Mouse (Mus musculus) large intestine, adult 2 months (tissue): ENCODE measurements around the gene Aco2. TPM values are rescaled to one million over a fixed set of nuclear protein-coding genes. Genes with fewer than 3 reads are reported as not detected.
"Not testable (repeated sequence)": the region's sequence is repeated elsewhere in the genome, so short reads cannot be mapped to it uniquely, and the experiment has no call there.

Source experiments
- DNase-seq: peaks from one replicate; pipeline ENCODE4 v3.0.0-alpha.2; 2012; ENCODE audit warnings: low read depth, low spot score
- WGBS: fragments of 180-500 bp; shearing (Covaris S2); methylation state at CpG from one replicate; pipeline ENCODE4 v1.1.7; 2018; 5-methylcytosine and 5-hydroxymethylcytosine counted together
- polyA plus RNA-seq: library from polyadenylated mRNA; depleted of rRNA; stranded (reverse); fragments of >200 nt; gene quantifications from 2 replicates; pipeline ENCODE4 v1.2.3, GENCODE M21; 2012

The Aco2 gene
- polyA plus RNA-seq, 1 experiment, result 327 TPM

DNA sequence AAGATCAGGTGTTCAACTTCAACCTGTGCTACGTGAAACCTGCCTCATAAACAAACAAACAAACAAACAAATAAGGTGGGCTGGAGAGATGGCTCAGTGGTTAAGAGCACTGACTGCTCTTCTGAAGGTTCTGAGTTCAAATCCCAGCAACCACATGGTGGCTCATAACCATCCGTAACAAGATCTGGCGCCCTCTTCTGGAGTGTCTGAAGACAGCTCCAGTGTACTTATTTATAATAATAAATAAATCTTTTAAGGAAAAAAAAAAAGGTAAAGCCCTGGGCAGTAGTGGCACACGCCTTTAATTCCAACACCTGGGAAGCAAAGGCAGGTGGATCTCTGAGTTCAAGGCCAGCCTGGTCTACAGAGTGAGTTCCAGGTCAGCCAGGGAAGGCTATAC is 36.7 kb downstream of the Aco2 start:
- 81% methylated on average over 4 of the region's 4 CpGs for WGBS
- DNase-seq, result not testable (repeated sequence)

DNA sequence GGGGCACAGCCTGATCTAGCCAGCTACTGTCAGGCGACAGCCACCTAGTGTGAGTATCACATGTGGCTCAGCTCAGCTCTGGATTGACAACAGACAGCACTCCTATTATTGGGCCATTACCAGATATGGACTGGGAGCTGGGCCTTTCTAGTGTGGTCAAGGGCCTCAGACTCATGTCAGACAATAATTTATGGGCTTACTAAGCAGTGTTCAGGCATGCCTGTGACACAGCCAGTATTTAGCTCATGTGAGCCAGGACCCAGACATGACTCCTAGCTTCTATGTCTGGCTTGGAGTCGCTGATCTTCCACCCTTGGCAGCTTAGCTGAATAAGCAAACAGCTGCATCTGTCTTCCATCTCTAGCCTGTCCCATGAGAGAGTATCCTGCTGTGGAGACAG is 40.4 kb downstream of the Aco2 start:
- DNase-seq, result no peak
- WGBS, result 75% methylated on average over 2 of the region's 2 CpGs

DNA sequence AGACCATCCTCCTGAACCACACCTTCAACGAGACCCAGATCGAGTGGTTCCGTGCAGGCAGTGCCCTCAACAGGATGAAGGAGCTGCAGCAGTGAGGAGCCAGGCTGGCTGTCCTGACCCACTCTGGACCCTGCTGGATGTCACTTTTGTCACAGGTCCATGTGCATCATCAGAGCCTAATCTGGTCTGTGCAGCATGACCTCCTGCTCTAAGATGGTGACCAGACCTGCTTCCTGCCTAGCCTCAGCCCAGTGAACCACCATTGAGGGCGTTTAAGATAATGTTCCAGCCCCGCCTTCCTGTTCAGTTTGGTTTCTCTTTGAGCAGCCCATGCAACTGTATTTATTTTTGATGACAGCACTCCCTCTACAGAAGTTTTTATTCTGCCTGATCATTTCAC is 42.6 kb downstream of the Aco2 start:
- DNase-seq, result no peak
- WGBS, result 65% methylated on average over 5 of the region's 5 CpGs

DNA sequence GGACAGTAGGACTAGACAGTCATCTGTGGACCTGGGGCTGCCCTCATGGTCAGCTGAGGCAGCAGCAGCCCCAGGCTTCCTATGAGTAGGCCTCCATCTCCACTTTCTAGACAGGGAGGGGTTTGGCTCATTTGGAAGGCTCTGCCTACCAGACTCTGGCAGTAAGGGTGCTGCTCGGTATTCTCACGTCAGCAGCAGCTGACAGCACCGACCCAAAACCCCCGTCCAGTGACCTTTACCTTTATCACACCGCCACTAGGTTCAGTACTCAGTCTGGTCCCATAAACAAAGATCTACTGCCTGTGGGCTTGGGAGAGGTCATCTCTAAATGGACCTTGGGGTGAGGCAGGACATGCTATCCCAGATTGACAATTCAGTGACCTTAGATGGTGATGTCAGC is 43.6 kb downstream of the Aco2 start:
- 78% methylated on average over 5 of the region's 5 CpGs for WGBS

DNA sequence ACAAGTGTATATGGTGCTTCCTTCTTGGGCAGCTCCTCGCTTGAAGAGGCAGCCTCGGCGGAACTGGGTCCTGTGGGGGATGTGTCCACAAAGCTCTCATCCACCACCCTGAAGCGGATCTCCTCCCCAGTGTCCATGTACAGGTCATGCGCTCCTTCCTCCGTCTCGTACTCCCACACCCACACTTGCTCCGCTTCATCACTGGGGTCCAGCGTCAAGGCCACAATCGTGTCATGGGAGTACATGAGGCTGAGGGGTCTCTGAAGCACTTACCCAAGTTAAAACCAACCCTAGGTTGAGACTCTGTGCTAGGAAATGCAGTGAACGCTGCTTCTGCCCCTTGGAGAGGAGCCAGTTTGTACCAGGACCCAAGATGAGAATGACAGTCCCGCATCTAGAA is 45.1 kb downstream of the Aco2 start:
- WGBS, result 89% methylated on average over 12 of the region's 12 CpGs
- no peak for DNase-seq

More for the DNA sequence above, 43.6 kb downstream of the Aco2 start:
- DNase-seq, result no peak

DNA sequence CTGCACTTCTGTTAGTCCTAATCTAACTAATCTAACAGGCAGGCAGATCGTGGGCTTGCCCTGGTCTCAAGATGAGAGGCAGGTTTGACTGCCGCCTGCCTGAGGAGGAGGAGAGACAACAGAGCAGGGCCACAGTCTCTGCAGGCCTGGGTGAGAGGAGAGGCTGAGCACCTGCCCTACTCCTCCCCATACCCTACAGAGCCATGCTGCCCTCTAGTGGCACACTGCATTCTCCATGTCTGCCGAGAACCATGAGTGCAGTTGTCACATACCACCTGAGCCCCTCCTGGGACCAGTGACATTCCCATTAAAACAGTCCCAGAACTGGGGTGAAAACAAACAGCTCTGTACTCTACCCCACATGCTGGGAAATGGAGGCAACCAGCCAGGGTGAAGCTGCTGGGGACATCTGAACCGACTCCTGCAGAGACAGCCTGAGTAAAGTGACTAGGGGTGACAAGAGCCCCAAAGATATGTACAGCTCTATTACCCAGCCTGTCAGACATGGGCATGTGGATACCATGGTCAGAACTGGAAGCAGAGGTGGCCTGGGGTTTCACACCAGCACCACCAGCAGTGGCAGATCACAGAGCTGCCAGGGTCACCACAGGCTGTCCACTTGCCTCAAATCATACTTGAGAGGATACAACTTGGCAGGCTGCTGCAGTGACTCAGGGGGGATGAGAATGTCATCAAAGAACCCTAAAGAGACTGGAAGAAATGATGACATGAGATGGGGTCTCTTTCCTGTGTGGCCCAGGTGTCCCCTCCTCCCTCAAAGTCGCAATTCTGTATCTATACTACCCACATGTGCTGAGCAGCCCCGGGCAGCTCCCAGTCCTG is 45.7 kb downstream of the Aco2 start:
- DNase-seq, result no peak
- 47% methylated on average over 6 of the region's 6 CpGs for WGBS

DNA sequence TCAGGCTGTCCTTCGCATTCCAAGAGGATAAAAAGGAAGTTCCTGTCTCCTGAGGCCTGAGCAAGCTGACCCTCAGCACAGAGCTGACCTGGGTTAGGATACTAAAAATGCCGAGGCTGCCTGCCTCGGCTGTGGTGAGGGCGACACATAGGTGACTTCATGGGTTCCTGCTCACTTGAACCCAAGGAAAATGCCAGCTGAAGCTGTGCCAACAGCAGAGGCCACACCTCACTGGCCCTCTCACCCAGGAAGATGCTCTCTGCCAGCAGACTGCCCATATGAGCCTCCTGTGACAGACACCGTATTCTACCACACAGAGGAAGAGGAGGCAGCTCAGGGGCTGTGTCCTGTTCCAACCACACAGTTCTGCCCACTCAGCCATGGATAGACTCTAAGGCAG is 47.0 kb downstream of the Aco2 start:
- WGBS, result 45% methylated on average over 5 of the region's 5 CpGs
- no peak for DNase-seq

DNA sequence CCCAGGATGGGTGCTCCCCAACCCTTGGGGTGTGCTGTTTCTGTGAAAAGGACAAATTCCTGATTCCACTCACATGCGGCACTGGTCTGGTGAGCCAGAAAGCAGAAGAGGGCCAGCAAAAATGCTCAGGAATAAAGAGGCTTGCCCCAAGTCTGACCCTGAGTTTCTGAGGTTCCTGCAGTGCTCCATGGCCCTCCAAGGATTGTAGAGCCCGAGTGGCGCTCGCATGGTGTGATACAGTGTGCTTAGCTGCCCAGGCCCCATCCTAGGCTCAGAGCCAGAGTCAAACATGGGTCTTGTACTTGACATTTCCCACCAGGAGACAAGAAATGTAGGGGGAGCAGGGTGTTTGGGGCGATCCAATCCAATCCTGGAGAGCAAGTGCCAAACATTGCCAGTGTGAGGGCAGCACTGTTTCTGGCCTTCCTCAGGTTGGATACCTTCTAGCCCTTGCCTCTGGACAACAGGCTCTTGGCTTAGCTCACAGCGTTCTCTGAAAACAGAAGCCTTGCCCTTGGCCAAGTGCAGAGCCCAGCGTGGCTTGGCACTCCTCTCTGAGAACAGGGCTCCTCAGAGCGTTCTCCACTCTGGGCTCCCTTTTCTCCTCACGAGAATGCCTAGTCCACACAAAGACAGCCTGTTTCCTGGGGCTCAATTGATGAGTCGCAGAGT is 48.6 kb downstream of the Aco2 start:
- DNase-seq, result no peak
- 84% methylated on average over 10 of the region's 10 CpGs for WGBS

DNA sequence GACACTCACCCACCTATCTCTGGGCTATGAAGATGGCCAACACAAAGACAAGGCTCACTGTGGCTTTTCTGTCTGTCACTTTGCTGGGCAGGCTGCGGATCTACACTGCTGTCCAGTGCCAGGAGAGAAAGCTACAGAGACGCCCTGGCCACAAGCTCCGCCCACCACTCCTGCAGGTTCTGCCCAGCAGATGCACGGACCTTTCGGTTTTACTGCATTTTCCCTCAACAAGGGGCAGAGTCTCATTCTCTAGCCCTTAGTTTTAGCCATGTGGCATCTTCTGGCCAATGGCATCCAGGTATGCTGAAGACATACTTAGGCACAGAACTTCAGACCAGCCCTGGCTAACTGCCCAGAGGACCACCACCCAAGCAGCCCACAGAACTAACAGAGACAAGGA is 49.1 kb downstream of the Aco2 start:
- WGBS, result 54% methylated on average over 5 of the region's 5 CpGs
- no peak for DNase-seq

DNA sequence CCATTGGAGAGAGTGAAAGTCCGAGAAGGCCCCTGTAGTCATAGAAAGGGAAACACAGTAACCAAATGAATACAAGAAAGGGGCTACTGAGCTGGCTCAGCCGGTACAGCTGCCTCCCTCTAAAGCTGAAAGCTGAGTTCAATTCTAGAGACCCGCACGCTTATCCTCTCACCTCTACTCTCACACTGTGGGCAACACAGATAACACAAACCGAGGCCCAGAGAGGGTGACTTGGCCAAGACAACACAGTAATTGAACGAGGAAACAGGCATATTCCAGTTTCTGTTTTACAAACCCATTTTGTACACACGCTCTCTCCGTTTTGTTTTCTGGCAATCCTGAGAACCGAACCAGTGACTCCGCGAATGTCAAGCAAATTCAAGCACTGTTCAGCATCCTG is 52.8 kb downstream of the Aco2 start:
- 83% methylated on average over 11 of the region's 11 CpGs for WGBS
- no peak for DNase-seq

DNA sequence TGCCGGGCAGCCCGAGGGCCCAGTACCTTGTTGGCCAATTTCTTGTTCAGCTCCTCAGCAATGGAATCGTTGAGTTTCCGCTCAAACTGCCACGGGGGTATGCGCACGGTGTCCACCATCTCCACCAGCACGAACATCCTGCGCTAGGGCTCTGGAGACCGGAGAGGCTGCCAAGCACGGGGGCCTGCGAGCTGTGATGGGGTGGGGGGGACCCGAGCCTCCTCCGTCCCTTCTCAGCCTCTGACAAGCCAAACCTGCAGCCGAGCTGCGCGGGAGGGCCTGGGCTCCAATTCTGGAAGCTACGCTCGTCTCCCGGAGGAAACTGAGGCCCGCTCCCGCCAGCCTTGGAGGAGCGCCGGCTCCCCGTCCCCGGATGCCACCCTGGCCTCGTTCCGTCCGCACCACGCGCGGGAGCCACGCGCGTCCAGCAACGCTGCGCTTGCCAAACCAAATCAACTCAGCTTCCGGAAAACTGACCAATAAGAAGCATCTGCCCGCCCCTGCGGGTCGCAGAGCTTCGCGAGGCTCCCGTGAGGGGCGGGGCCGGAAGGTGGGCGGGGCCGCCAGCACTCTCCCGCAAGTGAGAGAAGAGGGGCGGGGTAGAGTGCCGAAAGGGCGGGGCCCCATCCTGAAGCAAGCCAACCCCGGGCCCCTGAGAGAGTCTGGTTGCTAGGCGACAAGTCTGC is 53.8 kb downstream of the Aco2 start, which contains the start of gene Polr3h:
Polr3h (minus strand) TSS at position 481 of the 686 bp plus-strand sequence.
- under 1% methylated on average over 54 of the region's 54 CpGs for WGBS
- DNase-seq, result peak; percentile 78

DNA sequence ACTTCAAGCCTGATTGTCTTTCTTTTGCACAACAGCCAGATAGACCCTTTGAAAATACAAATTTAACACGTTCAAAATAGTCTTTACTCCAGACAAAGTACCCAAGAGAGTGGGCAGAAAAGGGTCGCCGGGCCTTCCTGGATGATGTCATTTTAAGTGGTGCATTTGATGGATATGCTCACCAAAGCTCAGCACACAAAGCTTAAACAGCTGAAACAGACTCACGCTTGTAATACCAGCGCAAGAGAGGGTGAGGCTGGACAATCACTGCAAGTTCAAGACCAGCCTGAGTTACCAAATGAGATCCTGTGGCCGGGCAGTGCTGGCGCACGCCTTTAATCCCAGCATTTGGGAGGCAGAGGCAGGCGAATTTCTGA is 54.3 kb downstream of the Aco2 start:
- 34% methylated on average over 9 of the region's 9 CpGs for WGBS

DNA sequence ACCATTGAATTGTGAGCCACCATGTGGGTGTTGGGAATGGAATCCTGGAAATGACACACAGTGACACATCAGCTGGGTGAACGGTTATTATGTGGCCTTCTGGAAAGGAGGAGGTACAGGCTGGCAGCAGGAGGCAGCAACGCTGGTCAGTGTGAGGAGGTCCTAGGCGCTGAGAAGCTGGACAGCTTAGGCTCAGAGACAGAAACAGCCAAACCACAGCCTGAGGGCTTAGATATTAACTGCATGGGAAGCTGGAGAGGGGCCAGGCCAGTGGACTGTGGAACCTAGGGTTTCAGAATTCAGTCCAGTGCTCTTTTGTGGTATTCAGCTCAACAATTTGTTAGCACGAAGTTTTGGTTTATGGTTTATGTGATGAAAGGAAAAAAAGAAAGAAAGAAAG is 55.6 kb downstream of the Aco2 start:
- 25% methylated on average over 4 of the region's 4 CpGs for WGBS
- no peak for DNase-seq

More for the DNA sequence above, 54.3 kb downstream of the Aco2 start:
- DNase-seq, result no peak

DNA sequence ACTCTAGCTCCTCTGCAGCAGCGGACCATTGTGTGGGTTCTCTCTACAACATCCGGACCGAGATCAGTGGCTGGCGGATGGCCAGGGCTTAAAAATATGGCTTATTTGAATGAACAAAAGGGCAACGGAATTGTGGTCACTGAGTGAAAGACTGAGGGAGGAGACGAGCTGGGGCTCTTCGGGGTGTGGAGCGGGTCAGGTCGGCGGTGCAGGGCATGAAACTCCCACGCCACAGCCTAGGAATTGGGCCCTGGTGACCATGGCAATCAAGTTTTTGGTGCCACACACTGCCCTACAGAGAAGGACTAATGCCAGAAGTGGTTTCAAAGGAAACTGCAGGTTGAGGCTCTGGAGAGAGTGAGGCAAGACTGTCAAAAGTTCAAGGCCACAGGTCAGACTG is 56.2 kb downstream of the Aco2 start:
- 43% methylated on average over 11 of the region's 11 CpGs for WGBS
- DNase-seq, result no peak

DNA sequence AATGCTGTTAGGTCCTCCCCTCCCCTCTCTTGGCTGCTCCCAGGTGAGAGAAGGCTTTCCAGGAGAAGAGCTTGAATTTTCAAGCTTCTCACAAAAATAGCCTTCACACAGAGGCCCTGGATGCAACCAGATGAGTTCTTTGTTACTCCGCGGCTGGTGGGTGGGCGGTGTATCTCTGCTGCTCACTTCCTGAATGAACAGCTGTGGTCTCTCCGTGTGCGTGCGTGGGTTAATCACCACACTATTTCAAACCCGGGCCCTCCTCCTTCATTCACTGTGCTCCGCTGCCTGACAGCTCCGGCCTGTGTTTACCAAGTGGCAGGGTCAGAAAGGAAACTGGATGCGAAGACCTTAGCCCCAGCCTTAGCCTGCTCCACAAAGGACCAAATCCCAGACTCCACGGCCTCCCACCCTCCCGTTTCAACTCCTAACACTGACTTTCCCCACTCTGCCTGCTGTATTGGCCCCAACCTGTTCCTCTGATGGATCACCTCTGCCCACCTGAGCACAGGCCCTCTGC is 60.9 kb downstream of the Aco2 start:
- no peak for DNase-seq
- WGBS, result 40% methylated on average over 12 of the region's 12 CpGs

DNA sequence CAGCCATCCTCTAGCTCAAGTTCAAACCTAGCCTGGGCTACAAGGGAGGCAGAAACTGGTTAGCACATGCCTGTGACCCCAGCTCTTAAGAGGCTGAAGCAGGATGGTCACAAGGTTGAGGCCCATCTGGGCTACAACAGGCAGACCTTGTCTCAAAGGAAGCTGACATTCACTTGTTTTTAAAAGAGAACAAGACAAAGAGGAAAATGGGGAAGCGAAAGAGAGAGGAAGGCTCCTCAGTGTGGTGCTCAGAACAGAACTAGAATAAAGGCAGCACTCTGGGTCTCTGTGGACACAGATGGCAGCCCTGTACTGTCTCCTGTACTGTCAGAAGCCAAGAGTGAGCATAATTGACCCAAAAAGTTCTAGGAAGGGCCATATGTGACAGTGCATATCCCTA is 61.9 kb downstream of the Aco2 start:
- WGBS, result 82% methylated on average over 1 of the region's 1 CpGs
- no peak for DNase-seq

DNA sequence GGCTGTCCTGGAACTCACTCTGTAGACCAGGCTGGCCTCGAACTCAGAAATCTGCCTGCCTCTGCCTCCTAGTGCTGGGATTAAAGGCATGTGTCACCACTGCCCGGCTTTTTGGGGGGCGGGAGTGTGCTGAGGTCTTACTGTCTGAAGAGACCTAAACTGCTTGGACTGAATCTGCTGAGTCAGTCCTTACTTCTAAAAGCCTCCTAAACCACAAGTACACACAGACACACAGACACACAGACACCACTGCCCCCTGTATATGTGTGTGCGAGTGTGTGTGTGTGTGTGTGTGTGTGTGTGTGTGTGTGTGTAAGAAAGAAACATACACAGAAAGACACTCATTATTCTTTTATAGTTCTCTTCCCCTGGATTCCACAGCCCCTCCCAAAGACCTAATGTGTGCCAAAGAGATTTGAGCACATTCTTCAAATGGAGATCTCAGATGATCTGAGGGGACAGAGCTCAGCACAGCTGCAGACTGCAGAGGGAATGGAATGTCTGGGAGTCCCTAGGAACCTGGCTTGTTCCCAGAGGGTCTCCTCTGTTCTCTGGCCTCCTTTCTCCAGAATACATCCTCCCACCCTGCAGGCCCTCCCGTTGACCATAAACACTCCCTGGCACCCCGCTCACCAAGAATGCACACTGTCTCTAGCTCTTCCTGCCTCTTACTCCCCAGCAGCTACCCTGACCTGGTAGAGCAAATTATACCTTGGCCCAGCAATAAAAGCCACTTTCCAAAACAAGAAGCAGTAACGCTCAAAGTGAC is 63.9 kb downstream of the Aco2 start:
- no peak for DNase-seq
- 55% methylated on average over 7 of the region's 7 CpGs for WGBS

DNA sequence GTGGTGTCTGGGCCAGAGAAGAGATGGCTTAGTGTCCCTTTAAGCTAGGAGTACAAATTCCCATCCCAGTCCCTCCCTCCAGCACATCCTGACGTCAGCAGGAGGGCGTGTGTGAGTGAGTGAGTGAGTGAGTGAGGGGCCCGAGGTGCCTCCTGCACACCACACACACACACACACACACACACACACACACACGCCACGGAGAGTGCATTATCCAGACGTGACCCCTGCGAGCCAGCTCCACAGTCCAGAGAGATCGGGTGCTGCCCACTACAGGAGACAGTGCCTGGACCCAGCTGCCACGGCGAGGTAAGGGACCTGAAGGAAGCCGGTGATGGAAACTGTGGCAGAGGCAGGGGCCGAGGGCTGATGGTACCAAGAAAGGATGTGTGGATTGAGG is 64.6 kb downstream of the Aco2 start, which contains the start of gene Csdc2:
Csdc2 (plus strand) TSS at position 81 of the 400 bp plus-strand sequence.
- DNase-seq, result no peak
- whole genome bisulfite sequencing, result 6% methylated on average over 12 of the region's 12 CpGs

DNA sequence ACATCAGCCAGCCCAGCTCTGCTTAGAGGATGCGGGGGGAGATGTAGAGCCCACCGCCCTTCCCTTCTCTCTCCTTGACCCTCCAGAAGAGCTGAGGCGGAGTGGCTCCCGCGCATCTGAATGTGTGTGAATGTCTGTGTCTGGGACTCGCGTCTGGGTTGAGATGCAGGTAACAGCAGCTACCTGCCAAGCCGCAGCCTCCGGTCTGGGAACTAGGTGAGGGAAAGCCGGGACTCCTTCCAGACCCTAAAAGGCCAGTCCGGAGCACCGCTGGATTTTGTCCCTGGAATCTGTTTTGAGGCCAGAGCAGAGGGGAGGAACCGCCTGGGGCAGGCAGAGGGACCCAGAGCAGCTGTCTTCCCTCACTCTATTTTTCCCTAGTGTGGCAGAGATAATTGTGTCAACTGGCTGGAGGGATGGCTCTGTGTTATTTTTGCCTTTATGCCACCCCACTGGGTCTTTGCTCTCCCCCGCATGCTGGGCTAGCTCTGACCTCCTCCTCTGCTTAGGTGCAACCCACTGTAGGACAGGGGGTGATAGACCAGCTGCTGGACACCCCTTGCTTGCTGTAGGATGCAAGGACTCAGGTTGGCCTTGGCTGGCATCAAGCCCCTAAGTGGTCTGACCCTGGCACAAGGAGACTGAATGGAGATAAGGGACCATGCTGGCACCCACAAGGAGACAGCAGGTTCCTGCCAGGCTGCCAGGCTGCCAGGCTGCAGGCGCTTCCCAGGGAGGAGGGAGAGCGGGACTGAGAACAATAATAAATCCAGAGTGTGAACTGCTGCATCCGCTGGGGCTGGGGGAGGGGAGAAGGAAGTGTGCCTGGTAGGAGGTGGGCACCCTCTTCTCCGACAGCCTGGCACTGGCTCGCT is 65.2 kb downstream of the Aco2 start:
- no peak for DNase-seq
- 18% methylated on average over 19 of the region's 19 CpGs for WGBS
